Mouse (Mus musculus): ENCODE measurements around the gene Cd6. TPM values are rescaled to one million over a fixed set of nuclear protein-coding genes. Genes with fewer than 3 reads are reported as not detected.

The Cd6 gene
- polyA plus RNA-seq, 1 experiment = 3.1 TPM

- H3K27ac ChIP-seq (ENCODE audit: insufficient read depth, low read depth, low read length) = no peak overlapping the region
- DNase-seq = no peak
- H3K36me3 ChIP-seq (ENCODE audit: control insufficient read depth, insufficient read depth, low read length) = peaks cover 4% of the 10 kb centered on the region
- no peaks in the 10 kb centered on the region for H3K27me3 ChIP-seq (replicated peaks; ENCODE audit: control insufficient read depth, insufficient read depth, low read length)
- peak overlapping the region; percentile 57; the same call in 1 of the 2 replicates for H3K4me3 ChIP-seq (ENCODE audit: insufficient read depth, low read depth, low read length)
- peaks cover 4% of the 10 kb centered on the region; the same call in 1 of the 2 replicates for H3K4me1 ChIP-seq (ENCODE audit: control insufficient read depth, insufficient read depth, low read length)
- TF ChIP-seq POLR2A (IDR thresholded peaks at IDR 0.05; ENCODE audit: low read depth, low read length) (no peak), CTCF (conservative IDR thresholded peaks at IDR 0.05; ENCODE audit: insufficient read depth, insufficient read length, low read depth, low read length) (no peak)
- WGBS = 2% methylated on average over 17 of the region's 17 CpGs
Observed at GRCm38 (mm10) chr19:10868623-10869141, 38.8 kb upstream of the Cd6 start.

DNA sequence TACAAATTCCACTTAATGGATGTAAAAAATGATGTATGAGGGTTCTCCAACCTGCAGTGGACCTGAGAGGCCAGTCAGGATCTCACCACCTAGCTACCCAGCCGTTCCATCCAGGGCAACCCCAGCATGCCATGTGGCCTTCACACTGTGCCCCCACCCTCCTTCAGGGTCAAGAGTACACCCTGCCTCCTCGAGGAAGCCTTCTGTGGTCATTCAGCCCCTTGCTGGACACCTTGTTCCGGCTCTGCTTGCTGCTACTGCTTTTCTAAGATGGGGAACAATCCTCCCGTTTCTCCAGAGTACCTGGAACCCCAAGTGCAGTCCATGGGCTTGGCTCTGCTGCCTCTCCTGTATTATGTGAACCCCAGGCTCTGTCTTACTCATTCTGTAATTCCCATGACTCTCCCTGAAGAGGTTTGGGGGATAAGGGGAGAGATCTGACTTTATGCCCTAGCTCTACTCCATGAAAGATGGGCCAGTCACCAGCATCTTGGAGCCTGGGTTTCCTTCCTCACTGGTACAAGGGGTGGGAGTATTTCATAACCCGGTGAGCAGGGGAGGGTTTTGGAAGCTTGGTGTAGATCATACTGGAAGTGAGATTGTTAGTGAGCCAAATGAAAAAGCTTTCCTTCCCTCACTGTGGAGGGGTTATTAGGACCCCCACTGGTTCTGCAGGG lies 38.2 kb upstream of the Cd6 start:
- H3K4me3 ChIP-seq (ENCODE audit: insufficient read depth, low read depth, low read length) = no peak overlapping the region
- H3K4me1 ChIP-seq (ENCODE audit: control insufficient read depth, insufficient read depth, low read length) = peaks cover 4% of the 10 kb centered on the region; the same call in 1 of the 2 replicates
- H3K36me3 ChIP-seq (ENCODE audit: control insufficient read depth, insufficient read depth, low read length) = peaks cover 2% of the 10 kb centered on the region; the same call in 1 of the 2 replicates
- no peak for DNase-seq
- WGBS = 20% methylated on average over 5 of the region's 5 CpGs
- no peaks in the 10 kb centered on the region for H3K27me3 ChIP-seq (replicated peaks; ENCODE audit: control insufficient read depth, insufficient read depth, low read length)
- TF ChIP-seq CTCF (conservative IDR thresholded peaks at IDR 0.05; ENCODE audit: insufficient read depth, insufficient read length, low read depth, low read length) (no peak), POLR2A (IDR thresholded peaks at IDR 0.05; ENCODE audit: low read depth, low read length) (no peak)
- no peak overlapping the region for H3K27ac ChIP-seq (ENCODE audit: insufficient read depth, low read depth, low read length)

DNA sequence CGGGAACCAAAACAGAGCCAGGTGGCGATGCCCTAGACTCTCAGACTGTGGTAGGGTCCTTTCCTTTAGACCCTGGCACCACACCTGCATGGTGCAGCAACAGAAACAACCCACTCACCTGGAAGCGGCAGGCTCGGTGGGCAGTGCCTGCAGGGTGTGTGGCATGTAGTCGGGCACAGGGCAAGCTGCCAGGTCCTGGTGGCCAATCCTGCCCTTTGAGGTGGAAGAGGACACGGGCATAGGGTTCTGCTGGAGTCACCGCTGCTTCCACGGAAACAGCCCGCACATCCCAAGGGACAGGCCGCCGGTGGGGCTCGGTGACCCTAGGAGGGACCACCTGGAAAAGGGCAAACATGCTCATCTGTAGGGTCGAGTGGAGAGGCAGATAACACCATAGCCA lies 36.5 kb upstream of the Cd6 start:
- H3K27me3 ChIP-seq (replicated peaks; ENCODE audit: control insufficient read depth, insufficient read depth, low read length) = no peaks in the 10 kb centered on the region
- H3K4me3 ChIP-seq (ENCODE audit: insufficient read depth, low read depth, low read length) = no peak overlapping the region
- peaks cover 4% of the 10 kb centered on the region; the same call in 1 of the 2 replicates for H3K4me1 ChIP-seq (ENCODE audit: control insufficient read depth, insufficient read depth, low read length)
- DNase-seq = no peak
- no peaks in the 10 kb centered on the region for H3K36me3 ChIP-seq (ENCODE audit: control insufficient read depth, insufficient read depth, low read length)
- TF ChIP-seq CTCF (conservative IDR thresholded peaks at IDR 0.05; ENCODE audit: insufficient read depth, insufficient read length, low read depth, low read length) = no peak
- no peak for TF ChIP-seq POLR2A (IDR thresholded peaks at IDR 0.05; ENCODE audit: low read depth, low read length)
- no peak overlapping the region for H3K27ac ChIP-seq (ENCODE audit: insufficient read depth, low read depth, low read length)
- WGBS = 88% methylated on average over 13 of the region's 13 CpGs

GRCm38 (mm10) chr19:10860072-10860497 lies 30.2 kb upstream of the Cd6 start:
- TF ChIP-seq POLR2A (IDR thresholded peaks at IDR 0.05; ENCODE audit: low read depth, low read length) = no peak
- TF ChIP-seq CTCF (conservative IDR thresholded peaks at IDR 0.05; ENCODE audit: insufficient read depth, insufficient read length, low read depth, low read length) = no peak
- no peaks in the 10 kb centered on the region for H3K36me3 ChIP-seq (ENCODE audit: control insufficient read depth, insufficient read depth, low read length)
- H3K4me1 ChIP-seq (ENCODE audit: control insufficient read depth, insufficient read depth, low read length) = no peaks in the 10 kb centered on the region
- no peak overlapping the region for H3K4me3 ChIP-seq (ENCODE audit: insufficient read depth, low read depth, low read length)
- DNase-seq = no peak
- 57% methylated on average over 22 of the region's 22 CpGs for WGBS
- no peaks in the 10 kb centered on the region for H3K27me3 ChIP-seq (replicated peaks; ENCODE audit: control insufficient read depth, insufficient read depth, low read length)
- no peak overlapping the region for H3K27ac ChIP-seq (ENCODE audit: insufficient read depth, low read depth, low read length)

- Histone ChIP-seq H3K27ac (ENCODE audit: insufficient read depth, low read depth, low read length) (no peak overlapping the region), H3K4me3 (ENCODE audit: insufficient read depth, low read depth, low read length) (no peak overlapping the region), H3K36me3 (ENCODE audit: control insufficient read depth, insufficient read depth, low read length) (no peaks in the 10 kb centered on the region), H3K4me1 (ENCODE audit: control insufficient read depth, insufficient read depth, low read length) (no peaks in the 10 kb centered on the region), H3K27me3 (replicated peaks; ENCODE audit: control insufficient read depth, insufficient read depth, low read length) (no peaks in the 10 kb centered on the region)
- 29% methylated on average over 2 of the region's 2 CpGs for WGBS
- TF ChIP-seq POLR2A (IDR thresholded peaks at IDR 0.05; ENCODE audit: low read depth, low read length) (no peak), CTCF (conservative IDR thresholded peaks at IDR 0.05; ENCODE audit: insufficient read depth, insufficient read length, low read depth, low read length) (no peak)
- no peak for DNase-seq
Observed at GRCm38 (mm10) chr19:10856520-10856919, 26.7 kb upstream of the Cd6 start.

- WGBS = 67% methylated on average over 3 of the region's 3 CpGs
- H3K4me3 ChIP-seq (ENCODE audit: insufficient read depth, low read depth, low read length) = no peak overlapping the region
- H3K27ac ChIP-seq (ENCODE audit: insufficient read depth, low read depth, low read length) = no peak overlapping the region
- no peaks in the 10 kb centered on the region for H3K27me3 ChIP-seq (replicated peaks; ENCODE audit: control insufficient read depth, insufficient read depth, low read length)
- DNase-seq = no peak
- H3K36me3 ChIP-seq (ENCODE audit: control insufficient read depth, insufficient read depth, low read length) = no peaks in the 10 kb centered on the region
- TF ChIP-seq POLR2A (IDR thresholded peaks at IDR 0.05; ENCODE audit: low read depth, low read length) (no peak), CTCF (conservative IDR thresholded peaks at IDR 0.05; ENCODE audit: insufficient read depth, insufficient read length, low read depth, low read length) (no peak)
- H3K4me1 ChIP-seq (ENCODE audit: control insufficient read depth, insufficient read depth, low read length) = no peaks in the 10 kb centered on the region
Observed at GRCm38 (mm10) chr19:10855422-10855821, 25.6 kb upstream of the Cd6 start.

GRCm38 (mm10) chr19:10847311-10848087 lies 17.6 kb upstream of the Cd6 start:
- H3K27me3 ChIP-seq (replicated peaks; ENCODE audit: control insufficient read depth, insufficient read depth, low read length) = no peaks in the 10 kb centered on the region
- no peaks in the 10 kb centered on the region for H3K36me3 ChIP-seq (ENCODE audit: control insufficient read depth, insufficient read depth, low read length)
- 22% methylated on average over 3 of the region's 3 CpGs for WGBS
- no peak overlapping the region for H3K27ac ChIP-seq (ENCODE audit: insufficient read depth, low read depth, low read length)
- H3K4me1 ChIP-seq (ENCODE audit: control insufficient read depth, insufficient read depth, low read length) = no peaks in the 10 kb centered on the region
- H3K4me3 ChIP-seq (ENCODE audit: insufficient read depth, low read depth, low read length) = no peak overlapping the region
- peak; percentile 65 for DNase-seq
- TF ChIP-seq POLR2A (IDR thresholded peaks at IDR 0.05; ENCODE audit: low read depth, low read length) = no peak
- TF ChIP-seq CTCF (conservative IDR thresholded peaks at IDR 0.05; ENCODE audit: insufficient read depth, insufficient read length, low read depth, low read length) = no peak
